ENCODE assay signal across 8 mouse cellular contexts in genomic region chr11:119190498-119190897, GRCm38 (mm10). TPM values are rescaled to one million over a fixed set of nuclear protein-coding genes. Genes with fewer than 3 reads are reported as not detected.
A peak's percentile ranks its signal among the peaks of the same experiment; 100 is the strongest.
DNase-seq lines count a peak whose midpoint lies in the region; ATAC-seq lines count a peak whose summit lies in the region.

No protein-coding gene starts in this region.

- H3K27me3 ChIP-seq in embryonic facial prominence, embryonic 10.5 days (replicated peaks; ENCODE audit: low read depth, poor library complexity, severe bottlenecking) = 0 out of 2 replicates have a peak, but pooled peaks cover 3% of the 10 kb centered on the region
- peaks cover 6% of the 10 kb centered on the region; the same call in 1 of the 2 replicates for H3K27me3 ChIP-seq in heart, embryonic 10.5 days (ENCODE audit: insufficient read depth, poor library complexity, severe bottlenecking)
- H3K27me3 ChIP-seq in liver, embryonic 16.5 days (ENCODE audit: control insufficient read depth, insufficient read depth, low read depth, low read length) = no peaks in the 10 kb centered on the region
- H3K27me3 ChIP-seq in neural tube, embryonic 11.5 days (ENCODE audit: control insufficient read depth, insufficient read depth, low read length) = no peaks in the 10 kb centered on the region

- H3K27ac ChIP-seq in embryonic facial prominence, embryonic 10.5 days (replicated peaks) = peak overlapping the region; percentile 7; the same call in 1 of the 2 replicates
- peak overlapping the region; percentile 53 for H3K27ac ChIP-seq in heart, embryonic 10.5 days
- H3K27ac ChIP-seq in liver, embryonic 16.5 days (ENCODE audit: low read length) = no peak overlapping the region
- 0 out of 2 replicates have a peak overlapping the region, but pooled peaks have one; percentile 39 for H3K27ac ChIP-seq in neural tube, embryonic 11.5 days (ENCODE audit: low read depth, low read length)

- peak; percentile 23; the same call in 1 of the 2 replicates for ATAC-seq in liver, embryonic 16.5 days (ENCODE audit: low read depth)
- peak; percentile 58; the same call in 1 of the 2 replicates for ATAC-seq in neural tube, embryonic 11.5 days (ENCODE audit: insufficient read depth, low FRiP score, low TSS enrichment)

- peaks cover 14% of the 10 kb centered on the region for H3K36me3 ChIP-seq in embryonic facial prominence, embryonic 10.5 days (replicated peaks)
- H3K36me3 ChIP-seq in heart, embryonic 10.5 days = no peaks in the 10 kb centered on the region
- no peaks in the 10 kb centered on the region for H3K36me3 ChIP-seq in liver, embryonic 16.5 days (ENCODE audit: control insufficient read depth, insufficient read depth)
- H3K36me3 ChIP-seq in neural tube, embryonic 11.5 days (ENCODE audit: control insufficient read depth, insufficient read depth, low read length) = no peaks in the 10 kb centered on the region; the same call in 1 of the 2 replicates

- no peak overlapping the region for H3K4me3 ChIP-seq in embryonic facial prominence, embryonic 10.5 days
- H3K4me3 ChIP-seq in heart, embryonic 10.5 days = no peak overlapping the region
- no peak overlapping the region for H3K4me3 ChIP-seq in liver, embryonic 16.5 days (ENCODE audit: low read depth, low read length)
- H3K4me3 ChIP-seq in neural tube, embryonic 11.5 days (ENCODE audit: low read depth, low read length) = no peak overlapping the region

- WGBS in embryonic facial prominence, embryonic 10.5 days = 39% methylated on average over 11 of the region's 11 CpGs
- WGBS in heart, embryonic 10.5 days = 33% methylated on average over 11 of the region's 11 CpGs
- WGBS in liver, embryonic 16.5 days (ENCODE audit: insufficient replicate concordance) = 8% methylated on average over 11 of the region's 11 CpGs
- 27% methylated on average over 11 of the region's 11 CpGs for WGBS in neural tube, embryonic 11.5 days

- no peaks in the 10 kb centered on the region for H3K9me3 ChIP-seq in embryonic facial prominence, embryonic 10.5 days
- H3K9me3 ChIP-seq in heart, embryonic 10.5 days = no peaks in the 10 kb centered on the region
- H3K9me3 ChIP-seq in liver, embryonic 16.5 days (replicated peaks; ENCODE audit: control insufficient read depth, low read length) = no peaks in the 10 kb centered on the region
- H3K9me3 ChIP-seq in neural tube, embryonic 11.5 days (ENCODE audit: control insufficient read depth, low read length) = no peaks in the 10 kb centered on the region

- H3K9ac ChIP-seq in liver, embryonic 16.5 days (ENCODE audit: low read depth, low read length) = no peak overlapping the region
- peak overlapping the region; percentile 37 for H3K9ac ChIP-seq in neural tube, embryonic 11.5 days (ENCODE audit: low read length)

- no peak overlapping the region for H3K4me2 ChIP-seq in liver, embryonic 16.5 days (ENCODE audit: low read depth, low read length)
- H3K4me2 ChIP-seq in neural tube, embryonic 11.5 days (ENCODE audit: low read depth) = peak overlapping the region; percentile 9; the same call in 1 of the 2 replicates

- peaks cover 42% of the 10 kb centered on the region for H3K4me1 ChIP-seq in embryonic facial prominence, embryonic 10.5 days
- H3K4me1 ChIP-seq in heart, embryonic 10.5 days = peaks cover 36% of the 10 kb centered on the region
- peaks cover 8% of the 10 kb centered on the region for H3K4me1 ChIP-seq in liver, embryonic 16.5 days (ENCODE audit: control insufficient read depth, low read depth, low read length)
- H3K4me1 ChIP-seq in neural tube, embryonic 11.5 days (ENCODE audit: control insufficient read depth, insufficient read depth, low read length) = peaks cover 20% of the 10 kb centered on the region

- peak; percentile 74 for DNase-seq in CD4-positive helper T cell, adult 2 months (ENCODE audit: low read depth, low spot score)
- peak; percentile 73 to 74 for DNase-seq in adrenal gland, adult 18-20 months (ENCODE audit: low spot score in 2 of 2)
- DNase-seq in embryonic facial prominence, embryonic 10.5 days (ENCODE audit: low spot score) = peak; percentile 79
- no peak for DNase-seq in heart, embryonic 10.5 days (ENCODE audit: low spot score)
- DNase-seq in kidney, adult 8-10 months = peak; percentile 54 to 73
- peak; percentile 77 for DNase-seq in neural tube, embryonic 11.5 days (ENCODE audit: low spot score)
- peak; percentile 85 for DNase-seq in testis, postnatal 10 days (ENCODE audit: low spot score)

RNA-seq across cellular contexts. Expression of gene Tbc1d16, which starts 37.8 kb away (rescaled TPM):
- 10 to 100 TPM; 17.7 to 30.8 TPM for total RNA-seq in adrenal gland, adult 18-20 months (2021)
- polyA plus RNA-seq in embryonic facial prominence, embryonic 10.5 days (2016; fragmentation: Nextera tagmentation; extraction: Ambion mirVana) = 25.3 and 25.5 TPM in 2 replicates
- polyA plus RNA-seq in heart, embryonic 10.5 days (2016; fragmentation: Nextera tagmentation; extraction: Ambion mirVana) = 7.4 and 8.6 TPM in 2 replicates
- 1.3 and 1.8 TPM in 2 replicates for polyA plus RNA-seq in liver, embryonic 16.5 days (2015; fragmentation: Nextera tagmentation; extraction: Ambion mirVana)
- 15.2 and 16.8 TPM in 2 replicates for polyA plus RNA-seq in neural tube, embryonic 11.5 days (2014; fragmentation: Nextera tagmentation; extraction: Ambion mirVana)

RNA-seq across cellular contexts. Expression of gene Ccdc40, which starts 37.9 kb away (rescaled TPM):
- total RNA-seq in adrenal gland, adult 18-20 months (2021) = 1 to 10 TPM; 1.2 to 1.3 TPM
- 16.4 and 19.5 TPM in 2 replicates for polyA plus RNA-seq in embryonic facial prominence, embryonic 10.5 days (2016; fragmentation: Nextera tagmentation; extraction: Ambion mirVana)
- 4.6 and 9.3 TPM in 2 replicates for polyA plus RNA-seq in heart, embryonic 10.5 days (2016; fragmentation: Nextera tagmentation; extraction: Ambion mirVana)
- polyA plus RNA-seq in liver, embryonic 16.5 days (2015; fragmentation: Nextera tagmentation; extraction: Ambion mirVana) = 0.61 and 0.68 TPM in 2 replicates
- polyA plus RNA-seq in neural tube, embryonic 11.5 days (2014; fragmentation: Nextera tagmentation; extraction: Ambion mirVana) = 14.8 and 15.3 TPM in 2 replicates
